Mouse (Mus musculus) heart, postnatal 14 days (tissue): ENCODE results near the gene Tspan18. TPM values are rescaled to one million over a fixed set of nuclear protein-coding genes. Genes with fewer than 3 reads are reported as not detected.
A peak's percentile ranks its signal among the peaks of the same experiment; 100 is the strongest.

Experiments used
- DNase-seq, 2 experiments: peaks; one replicate each; pipeline ENCODE4 v3.0.0; 2021 to 2022
- intact Hi-C: fragments of 180-260 bp; cut with DNase I; formaldehyde crosslinking; loops from one replicate; pipeline ENCODE4 v1.15.1; 2025
- total RNA-seq, 2 experiments: library from RNA; stranded (reverse); gene quantifications; 2 replicates each; pipeline ENCODE4 v1.2.3; 2021

Tspan18 gene
- total RNA-seq, 2 experiments from 2014 or later, result 29.9 to 32.7 TPM

DNA sequence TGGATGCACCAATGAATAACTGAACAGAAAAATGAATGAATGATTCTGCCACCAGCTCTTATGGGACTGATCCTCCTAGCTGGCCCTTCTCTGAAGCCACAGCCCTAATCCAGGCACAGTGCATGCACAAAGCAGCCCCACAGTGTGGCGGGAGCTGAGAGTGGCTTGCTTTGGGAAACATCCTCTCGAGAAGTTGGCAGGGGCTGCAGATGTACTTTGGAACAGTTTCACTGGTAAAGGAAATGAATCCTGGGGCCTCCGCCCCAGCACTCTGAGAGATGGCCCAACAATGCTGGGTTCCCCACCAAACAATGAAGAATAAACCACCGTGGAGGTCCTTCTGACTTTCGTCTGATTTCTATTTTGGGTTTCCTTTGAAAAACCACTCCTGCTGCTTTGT is 64.2 kb downstream of the Tspan18 start:
- DNase-seq, result peak; percentile 34 to 54
- intact Hi-C loops, result no loop called here

GRCm38 (mm10) chr2:93269611-93270010 is 64.7 kb downstream of the Tspan18 start:
- no peak for DNase-seq
- intact Hi-C loops, result loop anchor here (2.0 kb wide), 1 partner anchor 63 kb away; no protein-coding TSS in a partner anchor

DNA sequence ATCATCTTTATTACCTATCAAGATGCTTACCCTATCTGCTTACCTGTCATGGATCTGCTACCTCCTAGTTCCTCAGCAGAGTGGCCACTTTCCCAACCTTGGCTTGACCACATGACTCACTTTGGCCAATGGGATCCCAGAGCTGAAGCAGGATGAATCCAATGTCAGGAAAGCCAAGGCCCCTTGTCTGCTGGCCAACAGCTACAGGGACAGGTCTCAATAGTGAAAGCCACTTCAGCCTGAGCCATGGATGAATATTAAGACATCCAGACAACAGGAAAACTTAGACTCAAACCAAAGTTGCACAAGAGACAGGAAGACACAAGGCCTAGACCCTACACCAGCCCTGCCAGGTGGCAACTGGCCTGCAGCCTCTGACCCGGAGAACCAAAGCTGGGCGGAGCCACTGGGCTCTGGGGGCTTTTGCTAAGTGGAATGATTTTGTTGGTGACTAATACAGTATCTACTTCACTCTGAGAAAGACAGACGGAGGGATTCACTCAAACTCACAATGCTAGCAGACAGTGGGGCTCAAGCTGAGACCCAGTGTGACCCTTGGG is 65.5 kb downstream of the Tspan18 start:
- intact Hi-C loops, result loop anchor here (2.0 kb wide), 1 partner anchor 64 kb away; no protein-coding TSS in a partner anchor
- DNase-seq, result peak; percentile 44 to 49

DNA sequence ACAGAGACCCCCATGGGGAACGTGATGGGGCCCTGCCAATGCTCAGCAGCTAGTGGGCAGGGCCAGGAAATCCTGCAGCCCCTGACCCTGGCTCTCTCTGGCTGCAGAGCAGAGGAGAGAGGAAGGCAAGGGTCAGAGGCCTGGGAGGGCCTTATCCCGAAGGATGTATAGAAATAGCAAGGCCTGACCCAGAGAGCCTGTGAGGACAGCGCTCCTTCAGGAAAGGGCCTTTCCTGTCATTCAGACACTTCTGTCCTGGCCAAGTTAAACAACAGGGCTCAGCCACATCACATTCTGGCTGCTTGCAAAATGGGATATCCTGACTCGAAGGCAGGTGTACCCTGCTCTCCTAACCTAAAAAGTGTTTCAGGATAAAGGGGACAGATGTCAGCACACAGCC is 66.5 kb downstream of the Tspan18 start:
- intact Hi-C loops, result loop anchor here (2.0 kb wide), 2 partner anchors 41 to 65 kb away; no protein-coding TSS in a partner anchor
- peak; percentile 36 to 44 for DNase-seq

- intact Hi-C loops, result loop anchor here (2.0 kb wide), 1 partner anchor 40 kb away; no protein-coding TSS in a partner anchor
- no peak for DNase-seq
Observed at GRCm38 (mm10) chr2:93266565-93267169, 67.6 kb downstream of the Tspan18 start.

- intact Hi-C loops, result no loop called here
- peak; percentile 61 to 75 for DNase-seq
Observed at GRCm38 (mm10) chr2:93262291-93263285, 71.7 kb downstream of the Tspan18 start.

DNA sequence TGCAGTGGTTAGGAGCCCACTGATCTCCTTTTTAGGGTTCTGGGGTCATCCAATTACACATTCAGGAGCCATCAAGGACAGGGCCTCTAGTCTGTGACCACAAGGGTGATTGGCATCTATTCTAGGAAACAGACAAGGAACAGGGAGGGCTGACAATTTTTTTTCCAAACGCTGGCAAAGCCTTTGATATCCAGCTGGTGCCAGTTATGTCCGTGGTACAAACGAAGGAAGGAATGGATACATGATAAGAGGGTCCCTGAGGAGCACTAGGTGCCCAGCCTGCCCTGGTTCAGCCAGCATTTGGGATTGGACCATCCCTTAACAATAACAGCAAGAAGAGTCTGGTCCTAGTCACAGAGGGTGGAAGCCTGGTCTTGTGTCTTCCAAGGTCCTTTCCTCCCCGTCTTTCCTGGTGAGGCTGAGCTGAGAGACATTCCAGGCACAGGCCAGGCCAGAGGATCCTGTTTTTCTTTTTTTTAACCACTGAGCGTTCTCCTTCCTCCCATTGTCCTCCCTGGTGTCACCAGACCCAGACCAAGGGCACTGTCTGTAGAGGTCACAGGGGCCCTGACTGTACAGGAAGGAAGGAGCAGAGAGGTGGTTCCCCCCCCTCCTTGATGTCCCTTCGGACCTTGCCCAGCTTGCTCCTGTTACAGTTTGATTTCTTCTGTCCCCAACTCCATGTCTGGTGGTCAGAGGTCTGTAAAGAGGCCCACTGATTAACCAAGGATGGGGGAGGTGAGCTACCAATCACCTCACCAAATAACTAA is 72.6 kb downstream of the Tspan18 start:
- DNase-seq, result peak in 1 of 2 experiments; percentile 41
- intact Hi-C loops, result no loop called here

- intact Hi-C loops, result no loop called here
- DNase-seq, result no peak
Observed at GRCm38 (mm10) chr2:93257634-93258033, 76.7 kb downstream of the Tspan18 start.

DNA sequence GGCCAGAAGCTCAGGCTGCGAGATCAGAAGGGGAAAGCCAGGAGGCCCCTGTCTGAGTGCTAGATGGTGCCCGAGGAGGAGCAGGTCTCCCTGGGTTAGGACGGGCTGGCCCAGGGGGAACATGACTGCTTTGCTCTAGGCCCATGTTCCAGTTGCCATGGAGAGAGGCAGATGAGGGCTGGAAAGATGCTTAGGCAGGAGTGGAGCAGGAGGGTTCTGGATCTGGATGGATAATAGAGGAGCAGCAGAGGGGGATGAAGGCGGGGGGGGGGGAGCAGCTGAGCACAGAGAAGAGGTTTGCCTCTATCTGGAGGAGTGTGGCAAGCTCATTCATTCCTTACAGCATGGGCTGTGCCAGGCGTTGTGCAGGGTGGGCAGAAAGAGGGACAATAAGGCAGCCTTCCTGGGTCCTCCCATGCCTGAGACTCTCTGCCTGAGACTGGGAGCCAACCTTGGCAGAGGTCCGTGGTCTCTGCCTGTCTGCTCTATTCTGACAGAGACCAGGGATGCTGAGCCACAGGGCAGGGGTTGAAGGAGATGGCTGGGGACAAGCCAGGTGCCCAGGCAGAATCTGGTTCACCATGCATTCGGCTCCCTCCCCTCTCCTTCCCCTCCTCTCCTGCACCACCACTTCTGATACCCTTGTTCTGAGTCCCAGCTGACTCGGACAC is 77.4 kb downstream of the Tspan18 start:
- DNase-seq, result no peak
- intact Hi-C loops, result no loop called here

GRCm38 (mm10) chr2:93252356-93252755 is 81.9 kb downstream of the Tspan18 start:
- DNase-seq, result no peak
- intact Hi-C loops, result no loop called here

GRCm38 (mm10) chr2:93250611-93251010 is 83.7 kb downstream of the Tspan18 start:
- no peak for DNase-seq

DNA sequence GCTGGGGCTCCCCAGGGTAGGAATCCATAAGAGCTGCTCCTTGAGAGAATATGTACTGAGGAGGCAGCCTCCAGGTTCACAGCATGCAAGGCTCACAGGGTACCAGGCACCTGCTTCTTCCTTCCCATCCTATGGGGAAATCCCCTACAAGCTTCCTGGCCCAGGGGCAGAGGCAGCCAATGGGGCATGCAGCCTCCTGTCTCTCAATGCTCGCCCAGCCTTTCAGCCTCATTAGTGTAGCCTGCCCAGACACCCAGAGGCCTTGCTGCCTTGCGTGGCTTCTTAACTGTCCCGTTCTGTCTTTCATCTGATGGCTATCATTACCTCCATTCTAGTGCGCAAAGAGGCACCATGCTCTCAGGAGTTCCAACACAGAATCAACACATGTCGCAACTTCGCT is 85.2 kb downstream of the Tspan18 start:
- intact Hi-C loops, result no loop called here
- DNase-seq, result no peak

More at GRCm38 (mm10) chr2:93250611-93251010, 83.7 kb downstream of the Tspan18 start:
- intact Hi-C loops, result no loop called here

- no peak for DNase-seq
- intact Hi-C loops, result no loop called here
Observed at GRCm38 (mm10) chr2:93244090-93244443, 90.2 kb downstream of the Tspan18 start.

- intact Hi-C loops, result no loop called here
- no peak for DNase-seq
Observed at GRCm38 (mm10) chr2:93243439-93244089, 90.7 kb downstream of the Tspan18 start.

DNA sequence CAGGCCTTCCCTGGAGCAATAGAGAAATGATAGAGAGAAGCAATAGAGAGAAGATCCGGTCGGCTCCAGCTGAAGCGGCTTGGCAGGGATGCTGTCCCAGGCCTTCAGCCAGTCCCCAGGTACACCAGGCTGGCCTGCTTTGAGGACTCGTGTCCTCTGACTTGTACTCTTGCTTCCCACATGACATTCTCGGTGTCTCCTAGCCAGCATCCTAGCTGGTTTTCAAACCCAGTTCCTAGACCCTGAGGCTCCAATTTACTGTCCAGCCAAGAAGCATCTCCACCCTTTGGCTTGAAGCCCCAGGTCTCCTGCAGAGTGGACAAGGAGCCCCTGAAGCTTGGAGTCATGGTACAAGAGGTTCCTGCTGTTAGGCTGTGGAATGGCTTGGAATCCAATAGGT is 92.1 kb downstream of the Tspan18 start:
- intact Hi-C loops, result no loop called here
- DNase-seq, result no peak

DNA sequence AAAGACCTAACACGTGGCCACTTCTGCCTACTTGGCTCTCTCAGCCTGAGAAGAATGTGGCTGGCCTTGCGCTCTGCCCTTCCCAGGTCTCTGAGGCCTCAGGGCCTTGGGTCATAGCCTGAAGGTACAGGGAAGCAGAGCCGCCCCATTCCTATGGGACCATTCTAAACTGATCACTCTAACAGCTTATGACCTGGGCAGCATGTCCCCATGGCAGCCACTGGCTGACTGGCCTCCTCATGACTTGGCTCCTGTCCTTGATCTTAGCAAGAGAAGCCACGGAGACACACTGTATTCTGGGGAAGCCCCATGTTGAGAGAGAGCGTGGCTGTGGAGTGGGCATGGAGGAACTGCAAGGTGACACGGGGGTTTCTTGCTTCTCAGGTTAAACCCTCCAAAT is 95.4 kb downstream of the Tspan18 start:
- no peak for DNase-seq
- intact Hi-C loops, result no loop called here

GRCm38 (mm10) chr2:93237055-93237454 is 97.2 kb downstream of the Tspan18 start:
- intact Hi-C loops, result no loop called here
- DNase-seq, result no peak

GRCm38 (mm10) chr2:93232141-93232540 is 102.2 kb downstream of the Tspan18 start:
- no peak for DNase-seq
- intact Hi-C loops, result no loop called here

- intact Hi-C loops, result no loop called here
- DNase-seq, result no peak
Observed at GRCm38 (mm10) chr2:93228480-93228824, 105.9 kb downstream of the Tspan18 start.
